Mouse (Mus musculus): ENCODE data around the gene Aldh2. TPM values are rescaled to one million over a fixed set of nuclear protein-coding genes. Genes with fewer than 3 reads are reported as not detected.

The Aldh2 gene
- polyA plus RNA-seq, 1 experiment from 2014 or later, result 224 TPM

- WGBS, result 79% methylated on average over 7 of the region's 7 CpGs
These were observed 4.4 kb upstream of the Aldh2 start for GRCm38 (mm10) chr5:121597991-121598537.

DNA sequence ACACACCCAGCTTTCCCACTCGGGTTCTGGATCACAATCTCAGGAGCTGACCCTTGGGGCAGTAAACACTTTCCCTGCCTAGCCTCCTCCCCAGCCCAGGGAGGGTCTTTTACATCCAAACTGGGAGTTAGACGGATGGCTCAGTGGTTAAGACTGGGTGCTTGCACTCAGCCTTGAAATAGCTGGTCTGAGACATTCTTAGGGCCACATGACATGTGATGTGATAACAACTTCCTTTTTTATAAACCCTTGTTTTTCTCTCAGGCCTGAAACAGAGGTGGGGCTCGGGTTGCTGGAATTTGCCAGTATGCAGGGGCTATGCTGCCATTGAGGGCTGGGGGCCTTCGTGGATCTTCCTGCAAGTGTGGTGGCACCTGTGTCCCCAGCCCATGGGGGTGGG lies 3.7 kb upstream of the Aldh2 start:
- Histone ChIP-seq H3K9ac (ENCODE audit: low read length) (no peak overlapping the region), H3K4me1 (ENCODE audit: control insufficient read depth, insufficient read depth, low read length) (peaks cover 15% of the 10 kb centered on the region), H3K27me3 (ENCODE audit: control insufficient read depth, insufficient read depth, low read length) (no peaks in the 10 kb centered on the region), H3K4me3 (replicated peaks; ENCODE audit: low read length) (no peak overlapping the region), H3K9me3 (replicated peaks; ENCODE audit: control insufficient read depth, low read length) (no peaks in the 10 kb centered on the region), H3K27ac (ENCODE audit: low read length) (no peak overlapping the region), H3K36me3 (ENCODE audit: control insufficient read depth, insufficient read depth, low read length) (no peaks in the 10 kb centered on the region), H3K4me2 (ENCODE audit: low read depth, low read length) (no peak overlapping the region)
- no peak for ATAC-seq (ENCODE audit: insufficient read depth, low FRiP score)
- WGBS, result 63% methylated on average over 4 of the region's 4 CpGs

More at GRCm38 (mm10) chr5:121597991-121598537, 4.4 kb upstream of the Aldh2 start:
- H3K9ac ChIP-seq (ENCODE audit: low read length), result no peak overlapping the region
- H3K4me2 ChIP-seq (ENCODE audit: low read depth, low read length), result no peak overlapping the region
- no peak overlapping the region for H3K4me3 ChIP-seq (replicated peaks; ENCODE audit: low read length)
- H3K27me3 ChIP-seq (ENCODE audit: control insufficient read depth, insufficient read depth, low read length), result no peaks in the 10 kb centered on the region
- peak overlapping the region; percentile 85 for H3K27ac ChIP-seq (ENCODE audit: low read length)
- no peaks in the 10 kb centered on the region for H3K9me3 ChIP-seq (replicated peaks; ENCODE audit: control insufficient read depth, low read length)
- no peaks in the 10 kb centered on the region for H3K36me3 ChIP-seq (ENCODE audit: control insufficient read depth, insufficient read depth, low read length)
- no peak for ATAC-seq (ENCODE audit: insufficient read depth, low FRiP score)
- H3K4me1 ChIP-seq (ENCODE audit: control insufficient read depth, insufficient read depth, low read length), result peaks cover 9% of the 10 kb centered on the region; the same call in 1 of the 2 replicates

- Histone ChIP-seq H3K9me3 (replicated peaks; ENCODE audit: control insufficient read depth, low read length) (no peaks in the 10 kb centered on the region), H3K4me1 (ENCODE audit: control insufficient read depth, insufficient read depth, low read length) (peaks cover 22% of the 10 kb centered on the region), H3K9ac (ENCODE audit: low read length) (no peak overlapping the region), H3K27me3 (ENCODE audit: control insufficient read depth, insufficient read depth, low read length) (no peaks in the 10 kb centered on the region), H3K36me3 (ENCODE audit: control insufficient read depth, insufficient read depth, low read length) (no peaks in the 10 kb centered on the region), H3K4me2 (ENCODE audit: low read depth, low read length) (no peak overlapping the region), H3K4me3 (replicated peaks; ENCODE audit: low read length) (no peak overlapping the region), H3K27ac (ENCODE audit: low read length) (no peak overlapping the region)
- ATAC-seq (ENCODE audit: insufficient read depth, low FRiP score), result no peak
- 59% methylated on average over 6 of the region's 6 CpGs for WGBS
These were observed 2.6 kb upstream of the Aldh2 start for GRCm38 (mm10) chr5:121596226-121596625.

GRCm38 (mm10) chr5:121595758-121596157 lies 2.1 kb upstream of the Aldh2 start:
- Histone ChIP-seq H3K4me1 (ENCODE audit: control insufficient read depth, insufficient read depth, low read length) (peaks cover 22% of the 10 kb centered on the region), H3K4me2 (ENCODE audit: low read depth, low read length) (no peak overlapping the region), H3K27ac (ENCODE audit: low read length) (no peak overlapping the region), H3K9me3 (replicated peaks; ENCODE audit: control insufficient read depth, low read length) (no peaks in the 10 kb centered on the region), H3K9ac (ENCODE audit: low read length) (no peak overlapping the region), H3K36me3 (ENCODE audit: control insufficient read depth, insufficient read depth, low read length) (no peaks in the 10 kb centered on the region), H3K27me3 (ENCODE audit: control insufficient read depth, insufficient read depth, low read length) (no peaks in the 10 kb centered on the region), H3K4me3 (replicated peaks; ENCODE audit: low read length) (no peak overlapping the region)
- no peak for ATAC-seq (ENCODE audit: insufficient read depth, low FRiP score)
- WGBS, result 77% methylated on average over 6 of the region's 6 CpGs

DNA sequence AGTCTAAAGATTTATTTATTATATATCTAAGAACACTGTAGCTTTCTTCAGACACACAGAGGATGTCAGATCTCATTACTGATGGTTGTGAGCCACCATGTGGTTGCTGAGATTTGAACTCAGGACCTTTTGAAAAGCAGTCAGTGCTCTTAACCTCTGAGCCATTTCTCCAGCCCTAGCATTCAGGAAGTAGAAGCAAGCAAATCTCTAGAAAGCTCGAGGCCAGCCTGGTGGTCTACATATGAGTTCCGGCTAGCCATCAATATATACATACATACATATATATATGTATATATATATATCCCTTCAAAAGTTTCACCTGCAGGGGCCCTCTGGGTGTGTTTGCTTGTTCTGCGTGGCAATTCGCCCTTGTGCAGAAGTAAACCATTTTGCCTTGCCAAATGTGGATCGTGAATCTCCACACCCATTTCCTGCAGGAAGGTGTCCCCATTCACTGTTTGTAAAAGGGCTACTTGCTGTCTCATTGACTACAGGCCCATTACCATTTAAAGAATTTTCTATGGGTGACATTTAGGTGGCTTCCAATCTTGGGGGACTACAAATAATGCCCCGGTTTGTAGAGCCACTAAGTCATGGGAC lies 1.2 kb upstream of the Aldh2 start:
- H3K27me3 ChIP-seq (ENCODE audit: control insufficient read depth, insufficient read depth, low read length), result no peaks in the 10 kb centered on the region
- no peak overlapping the region for H3K27ac ChIP-seq (ENCODE audit: low read length)
- no peak overlapping the region for H3K4me3 ChIP-seq (replicated peaks; ENCODE audit: low read length)
- no peaks in the 10 kb centered on the region for H3K36me3 ChIP-seq (ENCODE audit: control insufficient read depth, insufficient read depth, low read length)
- no peak for ATAC-seq (ENCODE audit: insufficient read depth, low FRiP score)
- WGBS, result 67% methylated on average over 6 of the region's 6 CpGs
- no peak overlapping the region for H3K9ac ChIP-seq (ENCODE audit: low read length)
- no peak overlapping the region for H3K4me2 ChIP-seq (ENCODE audit: low read depth, low read length)
- H3K4me1 ChIP-seq (ENCODE audit: control insufficient read depth, insufficient read depth, low read length), result peaks cover 22% of the 10 kb centered on the region
- H3K9me3 ChIP-seq (replicated peaks; ENCODE audit: control insufficient read depth, low read length), result no peaks in the 10 kb centered on the region

DNA sequence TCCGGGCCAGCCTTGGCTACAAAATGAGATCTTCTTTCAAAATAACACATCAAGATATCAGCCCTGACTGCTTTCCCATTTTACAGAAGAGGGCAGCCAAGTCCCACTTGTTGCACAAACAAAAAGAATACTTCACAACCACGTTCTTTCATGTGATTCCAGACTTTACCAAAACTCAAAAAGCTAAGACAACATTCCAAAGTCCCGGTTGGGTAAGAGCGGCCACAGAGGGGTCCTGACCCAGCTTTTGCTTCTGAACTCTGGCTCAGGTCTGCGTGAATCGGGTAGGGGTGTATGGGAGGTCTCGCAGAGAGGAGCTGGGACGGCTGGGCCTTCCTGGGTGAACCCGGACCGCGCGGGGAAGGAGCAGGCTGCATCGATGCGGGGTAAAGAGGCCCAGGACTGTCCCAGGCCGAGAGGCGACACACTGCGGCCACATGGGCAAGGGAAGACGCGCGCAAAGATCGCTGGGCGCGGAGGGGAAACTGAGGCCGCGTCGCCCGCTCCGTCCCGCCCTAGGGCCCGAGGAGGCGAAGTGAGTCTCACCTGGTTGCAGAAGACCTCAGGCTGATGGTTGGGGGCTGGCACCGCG lies 712 bp downstream of the Aldh2 start:
- H3K27ac ChIP-seq (ENCODE audit: low read length), result peak overlapping the region; percentile 87
- WGBS, result 3% methylated on average over 33 of the region's 33 CpGs

DNA sequence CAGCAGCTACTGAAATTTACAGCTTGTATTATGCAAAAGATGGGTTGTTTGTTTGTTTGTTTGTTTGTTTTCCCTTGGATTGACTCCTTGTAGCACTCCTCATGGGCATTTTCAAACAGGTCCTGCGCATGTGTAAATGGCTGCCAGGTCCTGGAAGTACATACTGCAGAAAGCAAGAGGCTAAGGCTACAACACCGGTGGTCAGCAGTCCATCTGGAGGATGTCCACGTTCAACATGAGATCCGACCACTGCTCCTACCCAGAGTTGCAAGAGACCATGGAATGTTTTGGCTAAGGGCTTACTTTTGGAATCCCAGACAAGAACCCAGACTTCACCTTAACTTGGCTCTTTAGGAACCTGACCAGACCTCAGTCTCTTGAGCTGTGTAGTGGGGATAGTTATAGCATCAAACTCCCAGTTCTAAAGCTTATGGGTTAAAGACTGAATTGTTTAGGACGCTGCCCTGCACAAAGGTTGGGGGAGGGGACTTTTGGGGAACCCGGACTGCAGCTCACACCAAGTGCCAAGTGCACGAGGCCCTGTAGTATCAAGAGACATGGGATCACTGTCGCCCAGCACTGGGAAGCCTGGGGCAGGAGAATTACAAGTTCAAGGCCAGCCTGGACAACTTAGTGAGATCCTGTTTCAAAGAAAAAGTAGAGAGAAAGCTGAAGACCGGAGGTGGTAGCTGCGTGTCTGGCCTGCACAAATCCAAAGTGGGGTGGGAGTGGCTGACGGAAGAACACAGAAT lies 1.4 kb downstream of the Aldh2 start:
- peak overlapping the region; percentile 83 for H3K9ac ChIP-seq (ENCODE audit: low read length)
- H3K4me3 ChIP-seq (replicated peaks; ENCODE audit: low read length), result peak overlapping the region; percentile 65
- peak overlapping the region; percentile 87 for H3K27ac ChIP-seq (ENCODE audit: low read length)
- 60% methylated on average over 11 of the region's 11 CpGs for WGBS
- ATAC-seq (ENCODE audit: insufficient read depth, low FRiP score), result no peak
- H3K9me3 ChIP-seq (replicated peaks; ENCODE audit: control insufficient read depth, low read length), result no peaks in the 10 kb centered on the region
- H3K4me2 ChIP-seq (ENCODE audit: low read depth, low read length), result peak overlapping the region; percentile 78
- peaks cover 26% of the 10 kb centered on the region for H3K4me1 ChIP-seq (ENCODE audit: control insufficient read depth, insufficient read depth, low read length)
- H3K36me3 ChIP-seq (ENCODE audit: control insufficient read depth, insufficient read depth, low read length), result no peaks in the 10 kb centered on the region
- H3K27me3 ChIP-seq (ENCODE audit: control insufficient read depth, insufficient read depth, low read length), result no peaks in the 10 kb centered on the region

More for the DNA sequence above, 712 bp downstream of the Aldh2 start:
- no peaks in the 10 kb centered on the region for H3K9me3 ChIP-seq (replicated peaks; ENCODE audit: control insufficient read depth, low read length)
- H3K27me3 ChIP-seq (ENCODE audit: control insufficient read depth, insufficient read depth, low read length), result no peaks in the 10 kb centered on the region
- ATAC-seq (ENCODE audit: insufficient read depth, low FRiP score), result peak; percentile 46
- H3K4me3 ChIP-seq (replicated peaks; ENCODE audit: low read length), result peak overlapping the region; percentile 65
- peak overlapping the region; percentile 83 for H3K9ac ChIP-seq (ENCODE audit: low read length)
- H3K4me1 ChIP-seq (ENCODE audit: control insufficient read depth, insufficient read depth, low read length), result peaks cover 22% of the 10 kb centered on the region
- H3K4me2 ChIP-seq (ENCODE audit: low read depth, low read length), result peak overlapping the region; percentile 78
- H3K36me3 ChIP-seq (ENCODE audit: control insufficient read depth, insufficient read depth, low read length), result no peaks in the 10 kb centered on the region

DNA sequence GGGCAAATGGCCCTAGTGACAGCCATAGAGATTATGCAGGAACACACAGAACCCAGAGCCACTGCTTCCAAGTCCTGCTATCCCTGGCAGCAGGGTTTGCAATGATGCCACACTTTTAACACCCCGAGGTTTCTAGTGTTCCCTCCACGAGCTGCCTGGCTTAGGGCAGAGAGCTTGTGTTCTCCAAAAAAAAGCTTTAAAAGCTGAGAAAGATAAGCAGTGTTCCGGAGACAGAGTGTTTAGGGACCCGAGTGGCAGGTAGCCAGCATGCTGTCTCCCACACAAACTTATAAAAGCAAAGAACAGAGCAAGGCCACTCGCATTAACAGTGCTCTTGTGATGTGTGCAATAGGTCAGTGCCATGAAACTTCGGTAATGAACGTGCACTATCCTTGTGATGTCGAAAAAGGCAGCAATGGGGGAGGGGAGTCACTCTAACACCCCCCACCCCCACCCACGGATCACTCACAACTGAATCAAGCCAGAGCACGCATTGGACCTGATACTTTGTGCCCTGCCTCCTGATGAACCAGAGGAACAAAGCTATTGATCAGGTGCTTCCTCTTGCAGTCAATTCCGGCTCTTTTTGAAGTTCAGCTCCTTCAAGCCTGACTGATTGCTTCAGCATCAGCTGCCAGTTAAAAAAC lies 2.1 kb downstream of the Aldh2 start:
- Histone ChIP-seq H3K4me1 (ENCODE audit: control insufficient read depth, insufficient read depth, low read length) (peaks cover 32% of the 10 kb centered on the region), H3K27me3 (ENCODE audit: control insufficient read depth, insufficient read depth, low read length) (no peaks in the 10 kb centered on the region), H3K4me2 (ENCODE audit: low read depth, low read length) (peak overlapping the region; percentile 78), H3K27ac (ENCODE audit: low read length) (no peak overlapping the region), H3K36me3 (ENCODE audit: control insufficient read depth, insufficient read depth, low read length) (no peaks in the 10 kb centered on the region), H3K9me3 (replicated peaks; ENCODE audit: control insufficient read depth, low read length) (no peaks in the 10 kb centered on the region), H3K9ac (ENCODE audit: low read length) (no peak overlapping the region), H3K4me3 (replicated peaks; ENCODE audit: low read length) (peak overlapping the region; percentile 65)
- WGBS, result 58% methylated on average over 11 of the region's 11 CpGs
- ATAC-seq (ENCODE audit: insufficient read depth, low FRiP score), result no peak
